Mouse (Mus musculus) CH12.LX (cell line): ENCODE measurements around the gene Endog.

Experiments
- CHD1 ChIP-seq: IDR thresholded peaks from 2 replicates; pipeline ENCODE4 v1.6.1; 2012; ENCODE audit warnings: low read depth, low read length, improper control_type of control experiment, inconsistent platforms
- CTCF ChIP-seq, 2 experiments: IDR thresholded peaks in 1 of 2; conservative IDR thresholded peaks in 1 of 2; 2 replicates each; pipeline ENCODE4 v1.5.1; 2011 to 2012; ENCODE audit warnings: low read depth in 2 of 2, low read length in 2 of 2, improper control_type of control experiment in 1 of 2, inconsistent platforms in 1 of 2, mild to moderate bottlenecking in 1 of 2, moderate library complexity in 1 of 2
- JUN ChIP-seq: IDR thresholded peaks from 2 replicates; pipeline ENCODE4 v1.6.1; 2011; ENCODE audit warnings: low read depth, mild to moderate bottlenecking, low read length, improper control_type of control experiment, moderate library complexity; ENCODE audit not compliant: insufficient read depth
- MAZ ChIP-seq: IDR thresholded peaks from 2 replicates; pipeline ENCODE4 v1.6.1; 2012; ENCODE audit warnings: low read depth, mild to moderate bottlenecking, inconsistent platforms, low read length, improper control_type of control experiment, moderate library complexity
- MXI1 ChIP-seq: IDR thresholded peaks from 2 replicates; pipeline ENCODE4 v1.6.1; 2011; ENCODE audit warnings: mild to moderate bottlenecking, low read depth, low read length, improper control_type of control experiment
- SIN3A ChIP-seq: IDR thresholded peaks from 2 replicates; pipeline ENCODE4 v1.6.1; 2012; ENCODE audit warnings: low read length, improper control_type of control experiment, inconsistent platforms
- TBP ChIP-seq: conservative IDR thresholded peaks from 2 replicates; pipeline ENCODE4 v1.6.1; 2011; ENCODE audit warnings: low read depth, low read length, improper control_type of control experiment
- ZC3H11A ChIP-seq: IDR thresholded peaks from 2 replicates; pipeline ENCODE4 v1.6.1; 2012; ENCODE audit warnings: low read depth, mild to moderate bottlenecking, inconsistent platforms, low read length, improper control_type of control experiment

GRCm38 (mm10) chr2:30207886-30208285 is 36.6 kb downstream of the Endog start:
- TF ChIP-seq CHD1 = no peak
- no peak for TF ChIP-seq CTCF (conservative IDR thresholded peaks at IDR 0.05 in 1 of 2, IDR thresholded peaks at IDR 0.05 in 1 of 2; ENCODE audit: low read depth in 2 of 2, low read length in 2 of 2)
- no peak for TF ChIP-seq SIN3A
- no peak for TF ChIP-seq MAZ
- no peak for TF ChIP-seq TBP
- no peak for TF ChIP-seq ZC3H11A
- TF ChIP-seq MXI1 = no peak
- no peak for TF ChIP-seq JUN
